Mouse (Mus musculus): ENCODE measurements at regions not wholly inside any gene's neighbourhood (a gene's known extent, or its start where the extent isn't known, plus 50 kb on each side); places are given as distances from the start of the nearest gene placed in this dataset.

DNA sequence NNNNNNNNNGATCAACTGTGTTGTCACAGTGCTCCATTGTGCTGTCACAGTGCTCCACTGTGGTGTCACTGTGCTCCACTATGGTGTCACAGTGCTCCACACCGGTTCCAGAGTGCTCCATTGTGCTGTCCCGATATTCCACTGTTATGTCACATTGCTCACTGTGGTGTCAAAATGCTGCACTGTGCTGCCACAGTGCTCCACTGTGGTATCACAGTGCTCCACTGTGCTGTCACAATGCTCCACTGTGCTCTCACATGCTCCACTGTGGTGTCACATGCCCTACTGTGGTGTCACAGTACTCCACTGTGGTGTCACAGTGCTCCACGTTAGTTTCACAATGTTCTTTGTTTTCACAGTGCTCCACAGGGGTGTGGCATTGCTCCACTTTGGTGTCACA is 359.3 kb upstream of the Olfr161 start:
- TF ChIP-seq CTCF (IDR thresholded peaks at IDR 0.05; ENCODE audit: low read depth), result no peak
- no peak for TF ChIP-seq EP300 (optimal IDR thresholded peaks at IDR 0.05)

Data from stomach, postnatal 0 days (tissue).